Mouse (Mus musculus) gastrocnemius, adult 18-20 months (tissue): ENCODE measurements around the gene Mrpl23. TPM values are rescaled to one million over a fixed set of nuclear protein-coding genes. Genes with fewer than 3 reads are reported as not detected.

ENCODE experiments used
- DNase-seq: peaks from one replicate; pipeline ENCODE4 v3.0.0; 2021; ENCODE audit warnings: low spot score
- long read RNA-seq, 2 experiments: library from polyadenylated mRNA; stranded (forward); transcript quantifications; one replicate each; pipeline ENCODE4 v2.0.0; 2021
- total RNA-seq, 2 experiments: library from RNA; stranded (reverse); gene quantifications; 2 replicates each; pipeline ENCODE4 v1.2.3; 2021

Mrpl23 gene
- 1 to 10 TPM; 1.7 to 1.9 TPM for total RNA-seq
- long read RNA-seq, experiment 1, transcript Mrpl23-201 (5 exons, 692 nt): major isoform, 90 of 100 reads
- long read RNA-seq, experiment 1, partial matches to known transcripts: 3 of 100 reads
- long read RNA-seq, experiment 1, other reads (novel, unspliced or antisense): 7 of 100 reads
- long read RNA-seq, experiment 2, transcript Mrpl23-201 (5 exons, 692 nt): major isoform, 80 of 90 reads
- long read RNA-seq, experiment 2, partial matches to known transcripts: 4 of 90 reads
- long read RNA-seq, experiment 2, other reads (novel, unspliced or antisense): 6 of 90 reads

GRCm38 (mm10) chr7:142532671-142533058, at the start of gene Mrpl23:
Gene Mrpl23, plus strand, starts transcription at chr7:142532686.
- DNase-seq: no peak

DNA sequence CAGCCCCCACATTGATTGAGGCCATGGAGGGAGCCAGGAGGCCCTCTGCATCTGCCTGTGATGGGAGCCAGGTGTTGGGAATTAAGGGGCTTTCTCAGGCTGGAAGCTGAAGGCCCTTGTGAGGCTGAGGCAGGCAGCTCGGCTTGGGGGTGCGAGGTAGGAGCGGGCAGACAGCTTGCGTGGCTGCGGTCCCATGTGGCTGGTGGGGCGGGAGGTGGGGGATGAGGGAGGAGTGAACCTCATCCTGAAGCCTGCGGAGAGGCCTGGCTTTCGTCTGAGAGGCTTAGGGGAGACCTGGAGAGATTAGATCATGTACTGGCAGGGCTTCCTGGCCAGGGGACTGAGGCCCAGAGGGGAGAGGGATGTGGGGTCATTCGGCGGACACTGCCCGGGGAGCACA, 49.4 kb upstream of the Mrpl23 start:
- DNase-seq: peak; percentile 62

GRCm38 (mm10) chr7:142484780-142485179, 47.7 kb upstream of the Mrpl23 start:
- DNase-seq: peak; percentile 78

GRCm38 (mm10) chr7:142486751-142487162, 45.7 kb upstream of the Mrpl23 start:
- DNase-seq: no peak

- no peak for DNase-seq
Observed at GRCm38 (mm10) chr7:142487341-142487859, 45.1 kb upstream of the Mrpl23 start.

DNA sequence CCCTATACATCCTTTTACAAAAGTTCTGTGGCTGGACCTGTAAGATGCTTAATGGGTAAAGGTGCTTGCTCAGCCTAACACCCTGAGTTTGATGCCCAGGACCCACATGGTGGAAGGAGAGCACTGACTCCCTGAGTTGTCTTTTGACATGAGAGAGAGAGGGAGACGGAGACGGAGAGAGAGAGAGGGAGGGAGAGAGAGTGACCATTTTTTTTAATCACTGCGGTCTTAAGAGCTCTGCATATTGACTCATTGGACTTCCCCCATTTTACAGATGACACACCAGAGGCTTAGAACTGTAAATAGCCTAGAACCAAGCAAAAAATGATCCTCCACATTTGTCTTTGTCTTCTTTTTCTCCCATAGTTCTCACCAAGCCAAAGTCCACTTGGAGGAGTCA, 44.4 kb upstream of the Mrpl23 start:
- no peak for DNase-seq

DNA sequence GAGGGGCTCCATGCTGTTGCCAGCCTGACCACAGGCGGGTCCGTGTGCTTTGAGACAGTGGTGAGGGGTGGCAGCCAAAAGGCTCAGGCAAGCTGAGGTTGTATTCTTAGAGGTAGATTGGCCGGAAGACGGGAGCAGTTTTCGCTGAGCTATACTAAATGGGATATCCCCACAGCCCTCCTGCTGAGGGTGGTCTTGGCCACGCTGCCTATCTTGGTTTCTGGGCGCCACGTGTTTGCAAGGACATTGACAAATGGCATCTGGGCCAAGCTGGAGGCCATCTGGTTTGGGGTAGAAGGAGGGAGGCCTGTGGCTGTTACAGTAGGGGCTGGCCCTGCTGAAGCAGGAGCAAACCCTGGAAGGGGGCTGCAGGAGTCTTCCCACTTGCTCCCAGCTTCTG, 39.0 kb upstream of the Mrpl23 start:
- DNase-seq: peak; percentile 74

DNA sequence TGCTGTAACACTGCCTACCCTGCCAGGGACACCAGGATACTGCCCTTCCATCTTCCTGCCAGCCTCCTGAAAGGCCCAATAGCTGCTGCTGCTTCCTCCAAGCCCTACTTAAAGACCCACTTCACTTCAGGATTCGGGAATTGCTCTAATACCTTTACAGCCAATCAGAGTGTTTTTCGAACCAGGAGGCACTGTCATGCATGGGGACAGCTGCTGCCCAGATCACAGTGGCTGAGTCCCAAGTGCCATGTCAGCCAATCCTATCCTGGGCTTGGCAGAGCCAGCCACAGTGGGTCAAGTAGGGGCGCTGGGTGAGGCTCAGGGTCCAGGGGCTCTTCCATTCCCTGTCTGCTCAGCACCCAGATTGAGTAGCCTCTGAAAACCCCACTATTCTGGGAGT, 36.3 kb upstream of the Mrpl23 start:
- peak; percentile 89 for DNase-seq

DNA sequence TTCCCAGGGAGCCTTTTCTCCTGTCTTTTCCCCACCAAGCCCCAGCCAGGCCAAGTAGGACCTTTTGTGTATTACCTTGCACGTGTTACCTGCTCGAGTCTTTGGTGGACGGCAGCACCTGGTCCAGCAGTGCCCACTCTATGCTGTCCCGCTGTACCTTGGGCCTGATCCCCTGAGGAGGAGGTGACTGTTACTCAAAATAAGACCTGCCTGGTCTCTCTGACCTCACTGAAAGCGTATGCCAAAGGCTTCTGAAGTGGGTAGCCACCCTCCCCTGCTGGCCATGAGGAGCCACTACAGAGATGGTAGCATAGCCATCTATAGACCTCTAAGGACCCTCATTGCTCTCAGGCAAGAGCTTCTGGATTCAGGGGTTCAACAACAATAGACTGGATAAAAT, 35.7 kb upstream of the Mrpl23 start:
- peak; percentile 79 for DNase-seq

- DNase-seq: peak; percentile 87
Observed at GRCm38 (mm10) chr7:142497775-142498174, 34.7 kb upstream of the Mrpl23 start.

DNA sequence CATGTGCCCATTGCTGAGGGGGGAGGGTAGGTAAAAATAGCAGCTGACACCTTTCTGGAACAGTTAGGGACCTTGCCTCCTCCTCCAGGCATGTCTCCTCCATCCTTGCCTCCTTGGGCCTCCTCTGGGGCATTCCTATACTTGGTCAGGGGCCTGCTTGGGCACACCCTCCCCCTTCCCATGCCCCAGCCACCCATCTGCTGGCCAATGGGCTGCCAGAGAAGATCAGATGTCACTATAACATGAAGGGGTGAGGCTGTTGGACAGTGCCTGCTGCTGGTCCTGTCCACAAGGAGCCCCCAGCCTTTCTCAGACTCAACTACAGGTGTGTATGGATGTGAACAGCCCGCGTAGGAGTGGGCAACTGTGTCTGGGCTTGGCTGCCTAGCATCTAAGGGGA, 33.9 kb upstream of the Mrpl23 start, which contains the start of gene Tnnt3:
Tnnt3 (plus strand) TSS at position 262 of the 400 bp plus-strand sequence.
- DNase-seq: peak; percentile 90

GRCm38 (mm10) chr7:142499010-142499721, 33.3 kb upstream of the Mrpl23 start:
- DNase-seq: no peak

GRCm38 (mm10) chr7:142500032-142500431, 32.5 kb upstream of the Mrpl23 start:
- peak; percentile 84 for DNase-seq

- DNase-seq: no peak
Observed at GRCm38 (mm10) chr7:142503206-142503605, 29.3 kb upstream of the Mrpl23 start.

- DNase-seq: no peak
Observed at GRCm38 (mm10) chr7:142505942-142506341, 26.5 kb upstream of the Mrpl23 start.

DNA sequence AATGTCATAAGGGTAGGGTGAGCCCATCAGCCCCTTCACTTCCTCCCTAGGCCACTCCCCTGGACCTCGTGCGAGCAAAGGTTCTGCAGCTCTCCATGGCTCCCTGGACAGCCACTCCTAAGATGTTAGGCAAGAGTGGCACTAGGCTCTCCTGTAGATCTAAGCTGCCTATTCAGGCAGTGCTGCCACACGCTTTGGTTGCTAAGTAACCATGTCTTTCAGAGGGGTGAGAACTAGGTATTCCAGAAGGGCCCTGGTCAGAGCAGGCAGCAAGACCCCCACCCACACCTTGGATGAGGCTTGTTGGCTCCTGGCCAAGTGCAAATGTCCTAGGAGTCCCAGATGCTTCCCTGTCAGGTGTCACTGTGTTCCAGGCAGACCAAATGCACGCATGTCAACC, 26.0 kb upstream of the Mrpl23 start:
- no peak for DNase-seq

GRCm38 (mm10) chr7:142507453-142507852, 25.0 kb upstream of the Mrpl23 start:
- DNase-seq: no peak

- DNase-seq: no peak
Observed at GRCm38 (mm10) chr7:142509518-142509917, 23.0 kb upstream of the Mrpl23 start.

DNA sequence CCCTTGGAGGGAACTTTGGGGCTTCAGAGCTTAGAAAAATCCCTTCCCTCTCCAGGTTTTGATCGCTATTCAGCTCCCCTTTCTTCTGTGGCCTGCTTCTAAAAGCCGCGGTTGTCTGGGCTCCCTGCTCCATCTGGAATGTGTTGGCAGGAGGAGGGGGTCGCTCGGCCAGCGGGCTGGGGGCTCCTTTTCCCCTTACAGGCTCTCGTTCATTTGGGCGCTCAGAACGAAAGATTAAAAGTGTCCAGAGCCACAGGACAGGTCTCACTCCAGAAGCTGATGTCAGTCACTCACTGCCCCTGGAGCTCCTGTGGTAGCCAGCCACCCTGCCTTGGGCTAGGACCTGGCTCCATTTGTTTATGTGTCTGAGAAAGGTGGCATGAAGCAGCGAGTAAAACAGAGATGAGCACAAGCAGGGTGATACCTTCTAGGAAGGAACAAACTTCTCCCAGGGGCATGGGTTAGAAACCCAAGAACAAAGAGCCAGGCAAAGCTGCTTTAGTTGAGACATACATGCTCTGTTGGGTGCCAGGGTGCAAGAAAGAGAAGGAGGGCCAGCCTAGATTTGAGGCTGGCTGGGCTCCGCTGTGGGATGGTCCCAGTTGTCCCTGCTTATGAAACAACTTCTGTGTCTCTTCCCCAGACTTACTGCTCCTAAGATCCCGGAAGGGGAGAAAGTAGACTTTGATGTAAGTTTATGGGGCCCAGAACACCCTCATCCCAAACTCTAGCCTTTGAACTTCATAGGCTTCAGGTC, 22.3 kb upstream of the Mrpl23 start:
- no peak for DNase-seq

GRCm38 (mm10) chr7:142514048-142514447, 18.4 kb upstream of the Mrpl23 start:
- no peak for DNase-seq

DNA sequence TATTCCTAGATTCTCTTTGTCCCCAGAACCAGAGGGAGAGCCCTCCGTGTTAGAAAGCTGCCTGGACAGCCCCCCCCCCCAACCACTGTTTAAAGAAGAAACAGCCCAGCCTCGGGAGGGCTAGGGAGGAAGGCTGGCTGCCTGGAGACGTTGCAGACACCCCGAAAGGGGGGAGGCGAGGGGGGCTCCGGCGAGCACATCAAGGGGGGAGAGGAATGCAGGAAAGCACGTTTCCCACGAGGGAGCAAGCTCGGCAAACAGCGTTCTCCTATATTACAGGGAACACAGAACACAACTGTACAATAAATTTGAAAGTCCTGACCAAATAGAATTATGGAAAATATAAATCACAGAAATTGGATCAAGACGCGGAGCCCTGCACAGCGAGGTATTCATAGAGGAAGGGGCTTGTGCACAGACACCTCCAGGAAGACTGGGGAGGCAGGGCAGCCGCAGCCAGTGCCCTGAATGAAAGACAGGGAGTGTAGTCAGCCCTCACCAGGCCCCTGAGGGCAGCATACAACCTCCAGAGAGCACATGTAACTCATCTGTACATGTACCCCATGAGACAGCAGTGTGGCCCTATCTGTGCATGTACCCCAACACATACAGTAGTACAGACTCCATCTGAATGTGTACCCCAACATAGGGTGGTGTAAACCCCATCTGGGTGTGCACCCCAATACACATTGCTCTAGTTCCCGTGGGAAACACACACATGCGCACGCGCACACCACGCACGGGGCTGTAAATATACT, 16.1 kb upstream of the Mrpl23 start:
- DNase-seq: peak; percentile 67
